Mouse (Mus musculus): ENCODE measurements around the gene Sipa1l2.

DNA sequence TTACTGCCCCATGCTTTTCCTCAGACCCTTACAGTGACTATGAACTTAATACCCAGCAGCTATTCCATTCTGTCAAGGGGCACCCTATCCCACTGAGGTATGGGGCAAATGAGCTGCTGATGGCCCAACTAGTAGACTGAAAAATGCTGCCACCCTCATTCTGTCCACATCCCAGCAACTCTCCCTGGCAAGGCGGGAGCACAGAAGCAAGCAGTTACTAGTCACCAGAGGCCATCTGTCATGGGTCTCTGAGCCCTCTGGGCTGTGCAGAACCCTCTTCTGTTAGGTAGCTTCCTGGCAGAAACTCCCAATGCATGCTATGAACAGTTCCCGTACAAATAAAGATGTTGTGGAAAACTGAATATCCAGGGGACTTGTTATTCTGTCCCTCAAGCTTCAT, 74.1 kb downstream of the Sipa1l2 start:
- TF ChIP-seq CTCF (IDR thresholded peaks at IDR 0.05; ENCODE audit: control insufficient read depth, insufficient read depth, insufficient read length) (no peak), CEBPB (IDR thresholded peaks at IDR 0.05; ENCODE audit: low read depth) (no peak), MAX (IDR thresholded peaks at IDR 0.05) (no peak)
